Mouse (Mus musculus): ENCODE data around the gene Aqr. TPM values are rescaled to one million over a fixed set of nuclear protein-coding genes. Genes with fewer than 3 reads are reported as not detected.

Aqr gene
- total RNA-seq, 2 experiments from 2014 or later = 35.8 to 36.9 TPM

GRCm38 (mm10) chr2:114143842-114144241 is 43.0 kb downstream of the Aqr start:
- no peak for DNase-seq
- intact Hi-C loops (cut with DNase I) = no loop called here

- intact Hi-C loops (cut with DNase I) = no loop called here
- no peak for DNase-seq
These were observed 50.1 kb downstream of the Aqr start for GRCm38 (mm10) chr2:114136755-114137154.

- intact Hi-C loops (cut with DNase I) = no loop called here
- DNase-seq = no peak
These were observed 51.0 kb downstream of the Aqr start for GRCm38 (mm10) chr2:114135777-114136176.

- no peak for DNase-seq
These were observed 53.5 kb downstream of the Aqr start for GRCm38 (mm10) chr2:114133355-114133754.

GRCm38 (mm10) chr2:114130657-114131056 is 56.2 kb downstream of the Aqr start:
- intact Hi-C loops (cut with DNase I) = no loop called here
- DNase-seq = no peak

More at GRCm38 (mm10) chr2:114133355-114133754, 53.5 kb downstream of the Aqr start:
- intact Hi-C loops (cut with DNase I) = no loop called here

- DNase-seq = no peak
- intact Hi-C loops (cut with DNase I) = no loop called here
These were observed 63.5 kb downstream of the Aqr start for GRCm38 (mm10) chr2:114123304-114123703.

GRCm38 (mm10) chr2:114119451-114119850 is 67.4 kb downstream of the Aqr start:
- intact Hi-C loops (cut with DNase I) = loop anchor here (5.0 kb wide), 1 partner anchor 33 kb away; no protein-coding TSS in a partner anchor
- no peak for DNase-seq

- intact Hi-C loops (cut with DNase I) = loop anchor here (5.0 kb wide), 1 partner anchor 35 kb away; no protein-coding TSS in a partner anchor
- DNase-seq = no peak
These were observed 69.2 kb downstream of the Aqr start for GRCm38 (mm10) chr2:114117665-114118064.

GRCm38 (mm10) chr2:114117235-114117634 is 69.6 kb downstream of the Aqr start:
- intact Hi-C loops (cut with DNase I) = loop anchor here (5.0 kb wide), 1 partner anchor 35 kb away; no protein-coding TSS in a partner anchor
- no peak for DNase-seq

- intact Hi-C loops (cut with DNase I) = loop anchor here (5.0 kb wide), 1 partner anchor 37 kb away; no protein-coding TSS in a partner anchor
- DNase-seq = no peak
These were observed 71.3 kb downstream of the Aqr start for GRCm38 (mm10) chr2:114115563-114115962.

- intact Hi-C loops (cut with DNase I) = loop anchor here (5.0 kb wide), 1 partner anchor 40 kb away; no protein-coding TSS in a partner anchor
- no peak for DNase-seq
These were observed 79.2 kb downstream of the Aqr start for GRCm38 (mm10) chr2:114107288-114108278.

- intact Hi-C loops (cut with DNase I) = loop anchor here (5.0 kb wide), 1 partner anchor 41 kb away; no protein-coding TSS in a partner anchor
- no peak for DNase-seq
These were observed 80.4 kb downstream of the Aqr start for GRCm38 (mm10) chr2:114106383-114106782.

- DNase-seq = no peak
- intact Hi-C loops (cut with DNase I) = no loop called here
These were observed 84.4 kb downstream of the Aqr start for GRCm38 (mm10) chr2:114102471-114102870.

- intact Hi-C loops (cut with DNase I) = no loop called here
- no peak for DNase-seq
These were observed 86.0 kb downstream of the Aqr start for GRCm38 (mm10) chr2:114100834-114101233.

GRCm38 (mm10) chr2:114099816-114100215 is 87.0 kb downstream of the Aqr start:
- DNase-seq = no peak
- intact Hi-C loops (cut with DNase I) = no loop called here

GRCm38 (mm10) chr2:114099109-114099508 is 87.7 kb downstream of the Aqr start:
- intact Hi-C loops (cut with DNase I) = no loop called here

GRCm38 (mm10) chr2:114097627-114098026 is 89.2 kb downstream of the Aqr start:
- intact Hi-C loops (cut with DNase I) = no loop called here
- DNase-seq = no peak

More at GRCm38 (mm10) chr2:114099109-114099508, 87.7 kb downstream of the Aqr start:
- no peak for DNase-seq

GRCm38 (mm10) chr2:114096570-114096969 is 90.3 kb downstream of the Aqr start:
- intact Hi-C loops (cut with DNase I) = no loop called here

GRCm38 (mm10) chr2:114095348-114095747 is 91.5 kb downstream of the Aqr start:
- DNase-seq = no peak
- intact Hi-C loops (cut with DNase I) = no loop called here

More at GRCm38 (mm10) chr2:114096570-114096969, 90.3 kb downstream of the Aqr start:
- no peak for DNase-seq

GRCm38 (mm10) chr2:114094696-114095095 is 92.1 kb downstream of the Aqr start:
- no peak for DNase-seq
- intact Hi-C loops (cut with DNase I) = no loop called here

- intact Hi-C loops (cut with DNase I) = no loop called here
- DNase-seq = no peak
These were observed 93.2 kb downstream of the Aqr start for GRCm38 (mm10) chr2:114093577-114093976.

- intact Hi-C loops (cut with DNase I) = no loop called here
- DNase-seq = peak; percentile 74
These were observed 97.0 kb downstream of the Aqr start for GRCm38 (mm10) chr2:114089862-114090261.

Measured in left cerebral cortex, postnatal 4 days (tissue).